Mouse (Mus musculus): ENCODE measurements around the gene Olfr1417.
"Not testable (repeated sequence)": the region's sequence is repeated elsewhere in the genome, so short reads cannot be mapped to it uniquely, and the experiment has no call there.

Olfr1417 gene

GRCm38 (mm10) chr19:11839119-11839518, at the start of gene Olfr1417:
Gene Olfr1417, minus strand, starts transcription at chr19:11839219.
- DNase-seq, result no peak

GRCm38 (mm10) chr19:11886265-11886664, 47.2 kb upstream of the Olfr1417 start, which contains the start of gene Olfr1420:
Gene Olfr1420, plus strand, starts transcription at chr19:11886565.
- no peak for DNase-seq

- DNase-seq, result not testable (repeated sequence)
Measured at GRCm38 (mm10) chr19:11878404-11878803, 39.4 kb upstream of the Olfr1417 start.

GRCm38 (mm10) chr19:11875006-11875405, 36.0 kb upstream of the Olfr1417 start, which contains the start of gene Olfr1419:
Gene Olfr1419, minus strand, starts transcription at chr19:11875106.
- DNase-seq, result no peak

- no peak for DNase-seq
Measured at GRCm38 (mm10) chr19:11867837-11868236, 28.8 kb upstream of the Olfr1417 start.

GRCm38 (mm10) chr19:11860966-11861365, 21.9 kb upstream of the Olfr1417 start, which contains the start of gene Olfr1418:
Gene Olfr1418, minus strand, starts transcription at chr19:11861066.
- DNase-seq, result no peak

- DNase-seq, result no peak
Measured at GRCm38 (mm10) chr19:11856506-11856905, 17.5 kb upstream of the Olfr1417 start.

GRCm38 (mm10) chr19:11854821-11855220, 15.8 kb upstream of the Olfr1417 start:
- no peak for DNase-seq

GRCm38 (mm10) chr19:11852652-11853051, 13.6 kb upstream of the Olfr1417 start:
- DNase-seq, result no peak

- no peak for DNase-seq
Measured at GRCm38 (mm10) chr19:11846333-11846732, 7.3 kb upstream of the Olfr1417 start.

GRCm38 (mm10) chr19:11823346-11824065, 15.5 kb downstream of the Olfr1417 start:
- DNase-seq, result no peak

- no peak for DNase-seq
Measured at GRCm38 (mm10) chr19:11820211-11820610, 18.8 kb downstream of the Olfr1417 start.

- DNase-seq, result peak; percentile 86 to 90
Measured at GRCm38 (mm10) chr19:11819800-11820199, 19.2 kb downstream of the Olfr1417 start.

GRCm38 (mm10) chr19:11819143-11819700, 19.8 kb downstream of the Olfr1417 start, which contains the start of gene Stx3:
Gene Stx3, minus strand, starts transcription at chr19:11819403.
- DNase-seq, result no peak

- peak; percentile 73 to 85 for DNase-seq
Measured at GRCm38 (mm10) chr19:11818199-11819142, 20.5 kb downstream of the Olfr1417 start.

GRCm38 (mm10) chr19:11817586-11817985, 21.4 kb downstream of the Olfr1417 start:
- no peak for DNase-seq

GRCm38 (mm10) chr19:11816706-11817105, 22.3 kb downstream of the Olfr1417 start:
- DNase-seq, result no peak

GRCm38 (mm10) chr19:11814742-11815333, 24.2 kb downstream of the Olfr1417 start:
- DNase-seq, result no peak

- peak; percentile 25 to 61 for DNase-seq
Measured at GRCm38 (mm10) chr19:11813649-11814048, 25.4 kb downstream of the Olfr1417 start.

- no peak for DNase-seq
Measured at GRCm38 (mm10) chr19:11813136-11813535, 25.9 kb downstream of the Olfr1417 start.

GRCm38 (mm10) chr19:11811688-11812365, 27.2 kb downstream of the Olfr1417 start:
- DNase-seq, result no peak

- peak; percentile 49 to 64 for DNase-seq
Measured at GRCm38 (mm10) chr19:11810856-11811255, 28.2 kb downstream of the Olfr1417 start.
